Mouse (Mus musculus) gastrocnemius, adult 18-20 months (tissue): ENCODE measurements around the gene C1qtnf7. TPM values are rescaled to one million over a fixed set of nuclear protein-coding genes. Genes with fewer than 3 reads are reported as not detected.

Experiments used
- DNase-seq: peaks from one replicate; pipeline ENCODE4 v3.0.0; 2021; ENCODE audit warnings: low spot score
- total RNA-seq, 2 experiments: library from RNA; stranded (reverse); gene quantifications; 2 replicates each; pipeline ENCODE4 v1.2.3; 2021

C1qtnf7 gene
- total RNA-seq, 2 experiments from 2014 or later, result 0.46 to 1.1 TPM

DNA sequence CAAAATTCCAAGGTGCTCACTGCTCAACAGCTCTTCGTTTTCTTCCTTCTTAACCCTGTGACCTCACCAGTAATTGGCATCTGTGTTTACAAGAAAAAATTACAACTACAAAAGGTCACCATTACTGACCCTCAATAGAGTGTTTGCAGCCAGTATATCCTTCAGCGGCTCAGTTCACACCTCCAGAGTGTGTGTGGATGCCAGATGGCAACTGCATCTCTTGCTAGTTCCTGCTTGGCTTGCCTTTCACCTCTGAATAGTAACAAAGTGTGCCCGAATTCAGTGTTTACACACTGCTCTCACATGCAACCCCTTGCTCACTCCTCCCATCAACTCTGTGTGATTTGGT is 23.8 kb downstream of the C1qtnf7 start:
- no peak for DNase-seq

DNA sequence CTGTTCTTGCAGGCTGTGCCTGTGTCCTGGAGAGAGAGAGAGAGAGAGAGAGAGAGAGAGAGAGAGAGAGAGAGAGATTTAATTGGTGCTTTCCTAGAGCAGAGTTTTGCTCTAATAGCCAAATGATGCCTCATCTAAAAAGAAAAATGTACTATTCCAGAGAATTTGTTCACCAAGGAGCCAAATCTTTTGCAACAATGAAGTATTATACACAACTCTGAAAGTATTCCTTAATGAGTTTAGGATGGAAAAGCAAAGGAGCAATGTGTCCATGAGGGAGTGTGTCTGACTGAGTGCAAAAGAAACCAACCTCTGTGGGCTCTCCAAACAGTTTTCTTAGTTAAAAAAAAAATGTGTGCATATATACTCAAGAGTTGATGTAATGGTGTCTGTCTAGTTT is 24.5 kb downstream of the C1qtnf7 start:
- DNase-seq, result no peak

DNA sequence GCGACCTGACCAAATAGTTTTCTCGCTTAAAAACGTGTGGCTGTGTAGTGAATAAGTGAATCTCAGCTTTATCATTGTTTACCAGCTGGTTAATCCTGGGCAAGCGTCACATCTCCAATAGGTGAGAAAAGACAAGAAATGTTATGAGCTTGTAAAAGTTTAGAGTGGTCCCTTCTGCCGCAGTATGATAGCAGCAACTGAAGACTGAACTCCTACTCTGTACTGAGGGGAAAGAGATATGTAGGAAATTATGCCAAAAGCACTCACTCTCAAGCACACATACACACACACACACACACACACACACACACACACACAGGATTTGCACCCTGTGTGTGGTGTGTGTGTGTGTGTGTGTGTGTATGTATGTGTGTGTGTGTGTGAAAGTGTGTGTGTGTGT is 26.2 kb downstream of the C1qtnf7 start:
- DNase-seq, result no peak

DNA sequence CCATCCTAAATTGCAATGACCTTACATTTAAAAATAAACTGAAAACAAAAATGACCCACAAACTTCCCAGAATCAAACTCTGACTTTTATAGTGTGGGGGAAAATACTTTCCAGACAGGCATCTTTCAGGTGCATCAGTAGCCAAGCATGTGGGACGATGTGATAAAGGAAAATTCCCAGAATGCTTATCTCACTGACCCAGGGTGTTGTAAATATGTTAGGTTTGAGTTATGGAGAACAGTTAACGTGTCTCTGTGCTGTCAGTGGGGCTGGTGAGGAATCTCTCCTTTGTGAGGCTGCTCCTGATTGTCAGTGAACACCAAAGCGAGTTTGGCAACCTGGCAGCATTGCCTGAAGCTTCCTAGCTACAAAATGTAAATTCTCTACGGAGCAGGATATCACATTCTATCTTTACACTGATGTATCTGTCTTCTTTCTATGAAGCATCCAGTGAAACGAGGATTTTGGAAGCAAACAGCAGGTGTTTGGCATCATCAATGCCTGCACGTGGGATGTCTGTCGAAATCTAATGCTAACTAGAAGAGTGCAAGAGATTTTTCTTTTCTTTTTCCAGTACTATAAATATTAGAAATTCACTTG is 27.0 kb downstream of the C1qtnf7 start:
- DNase-seq, result no peak

DNA sequence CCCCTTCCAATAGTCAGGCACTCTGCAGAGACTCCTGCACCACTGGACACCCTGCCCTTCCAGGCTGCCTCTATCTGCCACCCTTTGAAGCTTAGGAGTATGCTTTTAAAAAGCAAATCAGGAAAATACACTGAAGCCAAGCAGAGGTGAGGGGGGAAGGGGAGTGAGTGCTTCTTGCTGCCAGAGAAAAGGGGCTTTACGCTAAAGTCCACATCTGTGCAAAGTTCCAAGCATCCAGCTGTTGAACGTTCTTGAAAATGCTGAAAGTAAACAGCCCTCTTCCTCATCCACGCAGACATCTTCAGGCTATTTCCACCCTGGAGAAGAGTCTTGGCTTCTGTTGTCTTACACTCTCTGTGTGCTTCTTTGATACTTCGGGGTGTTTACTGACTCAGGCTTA is 34.6 kb downstream of the C1qtnf7 start:
- no peak for DNase-seq

DNA sequence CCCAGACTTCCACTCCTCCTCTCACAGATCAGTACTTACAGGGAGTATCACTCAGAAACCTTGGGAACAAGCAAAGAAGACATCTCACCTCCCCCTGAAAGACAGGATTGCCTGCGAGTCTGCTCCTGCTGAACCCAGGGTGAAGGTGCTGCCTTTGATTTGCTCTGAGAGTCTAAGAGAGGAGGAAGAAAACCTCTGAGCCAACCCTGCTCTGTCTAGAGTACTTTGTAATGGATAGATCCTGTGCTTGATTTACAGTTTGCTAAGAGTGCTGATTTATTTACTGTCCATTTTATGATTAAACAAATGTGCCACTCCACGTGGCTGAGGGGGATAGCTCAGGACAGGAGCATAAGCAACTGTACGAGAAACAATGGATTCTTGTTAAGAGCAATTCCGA is 35.1 kb downstream of the C1qtnf7 start:
- no peak for DNase-seq

DNA sequence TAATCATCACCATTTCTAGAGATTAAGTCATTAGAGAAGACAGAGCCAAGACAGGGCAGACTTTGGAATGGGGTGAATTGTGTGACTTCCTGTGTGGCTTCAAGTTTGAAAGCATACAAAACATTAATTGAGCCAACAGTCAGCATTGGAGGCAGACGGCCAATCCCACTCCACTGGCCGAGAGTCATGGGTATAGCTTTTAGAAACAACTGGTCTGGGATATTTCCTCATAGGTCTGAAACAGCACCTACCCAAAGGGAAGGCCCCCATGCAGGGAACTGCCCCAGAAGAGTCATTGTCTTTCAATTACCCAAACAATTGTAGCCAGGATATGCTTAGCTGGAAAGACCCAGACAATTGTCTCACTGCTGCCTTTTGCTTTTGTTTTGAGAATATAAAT is 39.5 kb downstream of the C1qtnf7 start:
- no peak for DNase-seq

DNA sequence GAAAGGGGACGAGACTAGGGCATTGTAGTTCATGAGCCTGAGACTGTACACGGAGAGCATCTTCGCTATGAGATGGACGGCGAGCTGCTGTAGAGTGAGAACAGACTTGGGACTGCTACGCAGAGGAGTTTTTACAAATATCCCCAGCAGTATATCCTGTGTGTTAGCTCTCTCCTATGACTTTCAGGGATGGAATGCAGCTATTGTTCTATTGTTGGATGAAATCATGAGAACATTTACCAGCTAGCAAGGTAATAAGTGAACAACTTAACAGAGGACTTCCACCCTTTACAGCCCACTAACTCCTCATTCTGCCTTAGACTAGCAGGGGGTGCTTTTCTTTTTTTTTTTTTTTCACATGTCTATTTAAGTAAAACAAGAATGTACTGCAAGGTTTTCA is 40.1 kb downstream of the C1qtnf7 start:
- DNase-seq, result no peak

DNA sequence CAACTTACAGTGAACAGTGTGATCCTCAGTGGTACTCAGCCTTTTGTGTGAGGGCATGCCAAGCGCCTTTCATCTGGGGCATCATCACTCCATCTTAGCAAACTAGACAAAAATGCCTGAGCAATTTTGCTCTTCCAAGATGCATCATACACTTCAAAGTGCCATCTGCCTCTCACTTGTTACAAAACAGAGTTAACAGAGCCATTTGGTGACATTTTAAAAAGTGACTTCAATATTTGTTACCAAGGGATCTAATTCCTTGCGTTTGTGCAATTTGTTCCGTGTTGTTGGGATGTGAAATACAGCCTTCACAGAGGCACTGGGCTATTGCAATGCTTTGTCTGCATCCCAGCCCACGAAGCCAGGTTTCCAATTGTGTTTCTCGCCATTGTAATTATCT is 42.1 kb downstream of the C1qtnf7 start:
- no peak for DNase-seq

DNA sequence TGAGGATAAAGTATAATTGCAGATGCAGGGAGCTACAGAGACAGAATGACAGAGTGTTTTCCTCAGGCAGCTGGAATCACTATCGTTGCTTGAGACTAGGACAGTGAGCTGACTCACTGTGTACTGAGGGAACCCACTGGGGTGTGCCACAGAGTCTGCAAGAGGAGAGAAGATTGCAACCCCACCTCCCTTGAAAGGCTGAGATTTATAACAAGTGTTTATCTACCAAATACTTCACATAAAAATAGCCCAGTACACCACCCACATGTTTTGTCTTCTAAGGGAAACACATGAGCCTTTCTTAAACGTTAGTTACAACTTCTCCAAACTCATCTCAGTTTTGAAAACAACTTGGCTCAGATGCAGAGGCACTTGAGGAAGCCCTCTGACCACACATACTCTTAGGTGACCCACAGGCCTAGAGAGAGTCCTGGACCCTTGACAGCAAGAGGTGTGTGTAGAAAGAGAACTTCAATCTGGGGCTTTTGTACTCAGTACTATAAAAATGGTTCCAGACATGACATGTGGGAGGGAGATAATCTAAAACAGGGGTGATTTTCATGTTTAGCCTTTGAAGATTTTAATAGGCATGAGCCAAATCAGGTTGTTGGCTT is 46.4 kb downstream of the C1qtnf7 start:
- peak; percentile 21 for DNase-seq

DNA sequence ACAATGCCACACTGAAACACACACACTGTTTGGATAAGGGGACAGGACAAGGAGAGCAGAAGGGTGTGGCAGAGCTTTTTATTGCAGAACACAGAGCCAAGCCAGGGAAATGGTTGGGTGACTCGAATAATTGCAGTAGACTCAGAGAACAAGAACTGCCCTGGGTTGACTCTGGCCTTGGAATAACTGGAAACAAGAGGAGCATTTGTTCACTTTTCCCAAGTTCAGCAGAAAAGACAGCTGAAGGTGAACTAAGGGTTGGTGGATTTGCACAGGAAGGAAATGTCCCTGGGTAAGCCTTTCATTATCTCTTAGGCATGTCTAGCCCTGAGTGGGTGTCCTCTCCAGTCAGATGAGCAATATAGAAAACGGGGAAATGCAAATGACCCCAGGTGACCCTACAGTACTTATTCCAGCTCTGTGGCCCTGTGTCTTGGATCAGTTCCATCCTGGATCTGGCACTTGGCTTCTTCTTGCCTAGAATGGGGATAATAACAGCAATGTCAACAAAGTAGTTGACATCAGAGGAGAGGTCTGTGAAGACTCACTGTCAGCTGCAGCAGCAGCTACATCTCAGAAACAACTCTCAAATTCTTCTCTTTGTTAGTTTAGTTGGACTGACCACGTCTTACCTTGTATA is 54.5 kb downstream of the C1qtnf7 start:
- DNase-seq, result no peak

DNA sequence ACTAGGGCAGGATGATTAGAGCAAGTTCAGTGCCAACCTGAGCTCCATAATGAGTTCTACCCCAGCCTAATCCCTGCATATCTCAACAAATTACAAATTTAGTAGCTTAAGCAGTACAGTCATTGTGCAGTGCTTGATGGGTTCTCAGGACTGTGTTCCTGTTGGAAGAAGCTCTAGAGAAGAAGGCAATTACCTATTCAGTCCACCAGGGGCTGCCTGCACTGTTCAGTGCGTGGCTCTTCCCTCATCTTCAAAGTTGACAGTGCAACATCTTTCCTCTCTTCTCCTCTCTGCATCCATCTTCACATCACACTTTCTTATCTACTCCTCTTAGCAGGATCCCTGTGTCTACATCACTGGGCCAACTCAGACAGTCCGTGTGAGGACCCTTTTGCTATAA is 67.5 kb downstream of the C1qtnf7 start:
- DNase-seq, result peak; percentile 9

DNA sequence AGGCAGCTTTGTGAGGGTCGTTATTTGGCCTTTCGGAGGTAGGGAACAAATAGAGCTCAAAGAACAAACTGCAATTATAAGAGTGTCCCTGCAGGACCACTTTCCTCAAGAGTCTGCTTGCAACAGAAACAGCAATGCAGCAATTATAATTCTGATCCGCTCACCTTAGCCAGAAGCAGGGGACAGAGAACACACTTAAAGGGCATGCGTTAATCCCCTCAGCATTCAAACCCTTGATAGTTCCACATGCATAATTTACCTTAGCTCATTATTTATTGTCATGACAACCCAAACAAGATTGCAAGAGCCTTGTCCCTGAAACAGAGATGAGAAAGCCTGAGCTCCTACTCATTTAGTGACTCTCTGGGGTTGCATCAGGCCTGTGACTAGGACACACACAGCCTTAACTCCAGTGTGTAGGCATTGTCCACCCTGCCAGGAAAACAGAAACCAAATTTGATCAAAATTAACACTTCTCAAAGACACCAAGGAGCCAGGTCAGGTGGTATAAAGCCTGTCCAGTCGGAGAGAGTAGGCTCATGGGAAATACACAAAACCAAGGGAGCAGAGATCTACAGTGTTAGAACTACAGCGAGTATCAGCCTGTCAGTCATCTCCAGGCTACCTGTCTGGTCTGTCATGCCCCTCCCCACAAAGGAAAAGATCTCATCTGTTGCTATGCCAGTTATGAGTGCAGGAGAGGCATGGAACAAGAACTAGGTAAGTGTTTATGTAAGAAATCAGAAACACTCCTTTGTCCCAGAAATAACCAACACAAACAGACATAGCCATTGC is 68.2 kb downstream of the C1qtnf7 start:
- DNase-seq, result no peak

DNA sequence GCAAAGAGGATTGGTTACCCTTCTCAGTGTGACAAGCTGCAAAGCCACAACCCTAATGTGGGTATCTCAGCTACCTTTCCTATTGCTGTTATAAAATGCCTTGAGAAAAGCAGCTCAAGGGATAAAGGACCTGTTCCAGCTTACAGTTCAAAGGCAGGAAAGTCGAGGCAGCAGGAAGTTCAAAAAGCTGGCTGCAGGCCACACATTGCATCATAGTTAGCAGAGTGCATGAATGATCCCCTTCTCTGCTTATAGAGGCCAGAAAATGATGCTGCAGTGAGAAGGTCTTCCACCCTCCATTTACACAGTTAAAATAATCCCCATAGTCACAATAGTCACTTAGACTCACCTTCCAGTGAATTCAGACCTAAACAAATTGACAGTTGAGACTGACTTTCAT is 69.1 kb downstream of the C1qtnf7 start:
- no peak for DNase-seq

DNA sequence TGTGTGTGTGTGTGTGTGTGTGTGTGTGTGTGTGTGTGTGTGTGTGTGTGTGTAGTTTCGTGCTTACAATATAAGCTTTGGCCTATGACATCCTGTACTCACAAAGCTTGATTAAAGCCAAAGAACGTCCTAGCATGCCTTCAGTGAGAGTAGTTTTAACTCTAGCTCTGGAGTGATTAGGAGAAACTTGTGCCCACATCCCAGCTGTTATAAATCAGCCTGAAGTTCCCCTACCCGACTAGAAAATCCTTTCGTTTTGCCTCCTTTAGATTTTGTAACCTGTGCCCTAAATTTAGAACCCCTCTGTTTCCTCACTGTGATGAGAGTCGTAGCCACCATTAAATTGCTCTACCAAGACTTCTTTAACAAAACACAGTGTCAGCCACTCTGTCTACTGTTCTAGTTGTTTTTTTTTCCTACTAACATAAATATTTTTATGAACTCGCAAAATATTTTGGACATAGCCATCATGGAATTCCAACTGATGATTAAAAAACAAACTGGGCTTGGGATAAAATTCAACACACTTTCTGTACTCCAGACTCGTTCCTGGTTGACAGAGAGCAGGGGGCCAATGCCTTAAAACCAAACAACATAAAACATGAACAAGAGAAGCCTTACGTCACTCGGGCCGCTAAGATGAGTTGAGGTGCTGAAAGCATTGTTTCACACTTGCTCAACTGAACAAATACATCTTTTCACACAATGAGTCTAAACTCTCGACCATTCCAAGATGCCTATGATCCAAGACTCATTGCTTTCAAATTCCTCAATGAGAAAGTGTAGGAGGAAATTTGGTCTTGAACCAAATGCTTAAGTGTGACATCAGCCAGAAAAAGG is 70.3 kb downstream of the C1qtnf7 start:
- no peak for DNase-seq

DNA sequence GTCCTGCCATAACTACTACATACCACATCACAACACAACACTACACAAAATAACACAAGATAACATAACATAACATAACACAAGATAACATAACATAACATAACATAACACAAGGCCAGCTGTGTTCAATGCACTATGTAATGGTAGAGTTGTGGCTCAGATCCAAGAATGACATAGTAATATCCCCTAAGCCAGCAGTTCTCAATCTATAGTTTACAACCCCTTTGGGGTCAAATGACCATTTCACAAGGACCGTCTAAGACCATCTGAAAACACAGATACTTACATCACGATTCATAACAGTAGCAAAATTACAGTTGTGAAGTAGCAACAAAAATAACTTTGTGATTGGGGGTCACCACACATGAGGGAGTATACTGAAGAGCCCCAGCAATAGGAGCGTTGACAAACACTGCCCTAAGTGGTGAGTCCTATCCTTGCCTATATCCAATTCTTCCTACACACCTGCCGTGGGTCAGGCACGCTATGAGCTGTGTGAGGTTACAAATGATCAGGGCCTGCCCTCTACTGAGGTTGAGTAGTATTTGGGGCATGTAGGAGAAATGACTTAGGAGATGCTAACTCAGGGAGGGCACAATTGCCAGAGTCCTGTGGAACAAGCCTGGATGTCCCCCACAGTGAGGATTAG is 73.6 kb downstream of the C1qtnf7 start:
- DNase-seq, result no peak

DNA sequence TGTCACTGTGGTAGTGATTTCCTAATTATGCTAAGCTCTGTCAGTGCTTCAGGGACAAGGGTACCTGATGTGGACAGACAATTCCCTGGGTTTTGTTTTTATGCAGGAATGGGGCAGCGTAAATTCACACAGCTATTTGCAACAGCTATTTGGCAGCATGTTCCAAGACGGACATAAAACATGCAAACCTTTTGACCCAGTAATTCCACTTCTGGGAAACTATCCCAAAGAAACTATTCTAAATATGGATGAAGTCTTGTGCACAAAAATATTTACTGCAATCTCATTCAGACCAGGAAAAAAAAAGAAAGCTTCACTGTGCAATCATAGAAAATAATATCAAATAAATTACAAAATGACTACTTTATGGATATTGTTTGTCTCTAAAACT is 74.1 kb downstream of the C1qtnf7 start:
- DNase-seq, result no peak

DNA sequence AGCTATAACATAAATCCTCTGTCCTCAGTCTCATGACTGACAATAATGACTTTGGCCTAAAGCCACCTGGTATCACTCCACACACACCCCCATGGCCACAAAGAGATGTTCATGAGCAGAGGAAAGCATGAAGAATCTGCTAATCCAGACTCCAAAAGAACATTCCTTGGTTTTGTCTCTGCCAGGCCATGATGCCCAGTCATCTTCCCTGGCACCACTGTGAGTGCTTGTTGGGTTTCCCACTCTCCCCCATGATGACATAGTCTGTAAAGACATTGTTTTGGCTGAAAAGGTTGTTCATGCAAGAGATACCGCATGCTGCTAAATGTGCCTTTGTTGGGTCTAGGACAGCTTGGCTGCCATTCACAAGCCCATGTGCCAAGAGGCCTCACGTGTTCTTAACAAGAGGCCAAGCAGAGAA is 75.0 kb downstream of the C1qtnf7 start:
- peak; percentile 35 for DNase-seq

DNA sequence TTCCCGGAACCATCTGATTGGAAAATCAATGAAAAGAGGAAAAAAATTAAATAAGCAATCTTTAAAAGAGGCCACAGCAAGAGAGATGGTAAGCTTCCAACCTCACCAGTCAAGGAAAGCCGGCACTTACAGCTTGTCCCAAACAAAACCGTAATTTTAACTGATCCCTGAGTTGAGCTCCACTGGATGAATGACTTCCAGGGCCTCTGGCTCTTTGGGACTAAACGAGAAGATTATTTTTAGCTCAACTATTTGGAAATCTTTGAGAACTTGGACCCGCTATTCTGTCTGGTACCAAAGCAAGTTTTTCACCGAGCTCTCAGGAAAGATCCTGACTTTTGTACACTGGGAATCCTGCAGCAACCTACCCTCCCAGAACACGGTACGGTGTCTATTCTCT is 86.3 kb downstream of the C1qtnf7 start:
- DNase-seq, result peak; percentile 7

DNA sequence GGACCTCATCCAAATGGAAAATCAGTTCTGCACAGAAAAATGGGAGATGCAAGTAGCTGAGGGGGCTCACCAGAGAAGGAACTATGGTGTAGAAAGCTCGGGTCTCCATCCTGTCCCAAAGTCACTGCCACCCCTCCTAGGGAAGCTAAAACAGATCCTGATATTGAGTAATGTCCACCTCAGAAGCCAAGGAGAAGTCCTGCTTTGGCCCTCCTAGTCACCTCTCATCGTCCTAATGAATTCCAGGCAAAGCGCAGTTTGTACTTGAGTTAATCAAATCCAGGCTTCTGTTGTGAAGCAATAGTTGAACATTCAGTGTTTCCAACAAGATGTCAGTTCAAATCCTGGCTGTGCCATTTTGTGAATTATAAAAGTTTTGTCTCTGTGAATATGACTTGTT is 87.2 kb downstream of the C1qtnf7 start:
- DNase-seq, result peak; percentile 8

DNA sequence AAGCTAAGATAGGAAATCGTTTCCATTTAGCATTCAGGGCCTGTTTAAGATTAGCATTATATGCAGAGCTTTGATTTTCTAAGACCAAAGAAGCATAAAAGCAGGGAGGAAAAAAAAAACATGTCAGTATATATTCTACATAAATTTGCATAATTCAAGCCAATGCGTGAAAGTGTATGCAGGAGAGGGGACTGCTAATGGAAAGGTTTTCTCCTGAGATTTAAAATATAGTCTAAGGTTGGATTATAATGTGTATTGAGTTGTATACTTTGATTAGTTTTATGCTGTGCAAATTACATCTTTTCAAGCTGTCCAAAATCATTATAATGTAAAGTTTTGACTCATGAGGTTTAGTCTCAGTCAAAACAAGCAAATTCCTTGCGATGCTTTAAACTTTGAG is 88.2 kb downstream of the C1qtnf7 start:
- DNase-seq, result no peak
